Mouse (Mus musculus): Measurements from ENCODE around the gene Ccdc62. TPM values are rescaled to one million over a fixed set of nuclear protein-coding genes. Genes with fewer than 3 reads are reported as not detected.

Gene Ccdc62
- total RNA-seq, 1 experiment from 2014 or later = 4.9 TPM

- DNase-seq = peak; percentile 72
Observed at GRCm38 (mm10) chr5:124004356-124005150, 74.1 kb downstream of the Ccdc62 start.

- DNase-seq = no peak
Observed at GRCm38 (mm10) chr5:124005151-124005500, 74.6 kb downstream of the Ccdc62 start.

GRCm38 (mm10) chr5:124005591-124005990, 75.1 kb downstream of the Ccdc62 start:
- DNase-seq = no peak

- DNase-seq = no peak
Observed at GRCm38 (mm10) chr5:124006082-124006873, 75.8 kb downstream of the Ccdc62 start.

DNA sequence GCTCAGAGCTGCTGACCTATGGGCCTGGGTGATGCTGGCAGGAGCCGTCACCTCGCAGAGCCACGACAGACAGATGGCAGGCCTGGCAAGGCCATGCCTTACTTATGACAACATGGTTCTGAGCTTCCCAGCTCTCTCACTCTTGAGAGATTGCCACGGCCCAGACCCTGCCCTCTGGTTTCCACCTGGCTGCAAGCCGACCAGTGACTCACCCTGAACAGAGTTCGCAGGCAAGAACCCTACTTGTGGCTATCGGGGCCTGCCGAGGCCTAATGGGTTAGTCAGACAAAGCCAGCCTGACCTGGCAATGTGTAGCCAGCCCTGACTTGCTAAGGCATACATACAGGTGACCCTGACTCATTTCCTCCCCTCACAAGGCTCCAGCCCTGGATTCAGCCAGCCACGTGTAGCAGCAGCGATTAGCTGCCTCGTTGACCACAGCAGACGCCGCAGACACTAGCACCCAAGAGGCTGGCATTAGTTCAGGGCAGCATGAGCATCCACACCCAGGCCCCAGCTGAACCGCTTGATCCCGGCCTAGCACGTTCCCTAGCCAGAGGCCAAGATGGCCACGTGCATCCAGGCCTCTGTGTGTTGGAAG, 76.5 kb downstream of the Ccdc62 start:
- peak; percentile 95 for DNase-seq

GRCm38 (mm10) chr5:124010077-124010476, 79.6 kb downstream of the Ccdc62 start:
- no peak for DNase-seq

GRCm38 (mm10) chr5:124010910-124011655, 80.6 kb downstream of the Ccdc62 start:
- DNase-seq = peak; percentile 76

- no peak for DNase-seq
Observed at GRCm38 (mm10) chr5:124011927-124012326, 81.4 kb downstream of the Ccdc62 start.

DNA sequence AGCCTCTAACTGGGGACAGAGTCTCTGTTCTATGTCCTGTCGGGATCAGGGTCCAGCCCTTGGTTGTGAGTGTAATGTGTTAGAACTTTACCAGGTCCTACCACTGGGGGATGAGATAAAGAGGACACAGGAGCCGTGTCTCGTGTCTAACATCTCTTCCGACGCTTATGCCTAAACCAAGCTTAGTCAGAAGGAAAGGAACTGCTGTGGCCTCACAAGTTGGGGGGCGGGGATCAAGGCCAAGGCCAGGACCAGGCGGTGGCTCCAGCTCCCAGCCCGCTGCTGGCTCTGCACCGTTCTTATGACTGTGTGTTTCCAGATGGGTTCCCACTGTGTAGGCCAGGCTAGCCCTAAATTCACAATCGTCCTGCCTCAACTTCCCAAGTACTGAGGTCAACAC, 82.4 kb downstream of the Ccdc62 start:
- DNase-seq = peak; percentile 79

DNA sequence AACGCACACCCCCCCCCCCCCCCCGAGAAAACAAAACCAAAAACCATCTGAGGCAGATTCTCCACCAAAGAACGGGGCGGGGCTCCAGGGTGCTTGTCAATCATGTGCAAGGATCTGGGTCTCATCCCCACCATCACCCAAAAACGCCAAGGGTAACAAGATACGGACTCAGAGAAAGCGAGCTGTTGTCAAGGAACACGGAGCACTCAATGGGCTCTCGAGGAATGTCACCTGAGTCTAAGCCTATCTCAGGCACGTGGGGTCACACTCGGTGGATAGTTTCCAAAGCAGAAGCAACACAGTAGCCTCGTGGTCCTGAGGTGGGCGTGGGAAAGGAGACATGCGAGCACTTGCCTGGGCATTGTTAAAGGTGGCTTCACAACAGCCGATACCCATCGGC, 83.3 kb downstream of the Ccdc62 start:
- DNase-seq = no peak

- no peak for DNase-seq
Observed at GRCm38 (mm10) chr5:124014180-124014579, 83.7 kb downstream of the Ccdc62 start.

- DNase-seq = no peak
Observed at GRCm38 (mm10) chr5:124014791-124015251, 84.3 kb downstream of the Ccdc62 start.

- no peak for DNase-seq
Observed at GRCm38 (mm10) chr5:124015727-124016126, 85.2 kb downstream of the Ccdc62 start.

GRCm38 (mm10) chr5:124016291-124016821, 85.9 kb downstream of the Ccdc62 start:
- no peak for DNase-seq

- no peak for DNase-seq
Observed at GRCm38 (mm10) chr5:124017941-124018340, 87.5 kb downstream of the Ccdc62 start.

DNA sequence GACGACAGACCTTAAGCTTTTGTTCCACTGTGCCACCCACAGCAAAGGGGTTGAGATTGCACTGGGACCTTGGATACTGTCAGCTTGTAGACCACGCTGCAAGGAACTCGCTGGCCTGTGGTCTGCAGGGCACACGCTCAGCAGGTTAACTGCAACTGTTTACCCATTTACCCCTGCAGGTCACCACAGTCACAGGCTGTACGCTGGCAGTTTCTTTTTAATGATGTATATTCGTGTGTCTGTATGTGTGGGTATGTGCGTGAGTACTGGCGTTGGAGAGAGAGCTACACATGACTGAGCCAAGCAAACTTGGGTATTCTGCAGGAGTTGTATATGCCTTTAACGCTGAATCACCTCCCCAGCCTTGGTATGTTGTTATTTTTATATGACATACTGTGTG, 88.2 kb downstream of the Ccdc62 start:
- DNase-seq = no peak

Small RNA genes lying within 50 kb of the gene (microRNA-seq; reads per million reads assigned to microRNA genes)
- gene Mir7032 = 0 reads per million in 2 experiments

Other genes with a start within 250 kb of the Ccdc62 start
- 87.4 and 103 TPM in 2 replicates for gene Clip1, start 246.1 kb upstream of the Ccdc62 start, total RNA-seq (2021)
- 52.9 and 57.5 TPM in 2 replicates for gene Zcchc8, start 209.6 kb upstream of the Ccdc62 start, total RNA-seq (2021)
- 96.8 and 108 TPM in 2 replicates for gene Rsrc2, start 181.3 kb upstream of the Ccdc62 start, total RNA-seq (2021)
- gene Kntc1, start 181.0 kb upstream of the Ccdc62 start, total RNA-seq (2021) = 7.1 and 7.2 TPM in 2 replicates
- 0.48 and 1.4 TPM in 2 replicates for gene Hcar2, start 65.2 kb upstream of the Ccdc62 start, total RNA-seq (2021)
- 3.7 and 5.3 TPM in 2 replicates for gene Hcar1, start 50.7 kb upstream of the Ccdc62 start, total RNA-seq (2021)
- gene Denr, start 23.5 kb upstream of the Ccdc62 start, total RNA-seq (2021) = 65.3 and 87.6 TPM in 2 replicates
- gene Gm43518, start 3.3 kb upstream of the Ccdc62 start, total RNA-seq (2021) = 1.9 TPM in 1 of 2 replicates, not detected in the other
- gene Hip1r, start 42.9 kb downstream of the Ccdc62 start, total RNA-seq (2021) = 17.9 and 18.3 TPM in 2 replicates
- gene Vps37b, start 101.6 kb downstream of the Ccdc62 start, total RNA-seq (2021) = 75.2 and 101 TPM in 2 replicates
- 10.8 and 11.8 TPM in 2 replicates for gene Abcb9, start 165.1 kb downstream of the Ccdc62 start, total RNA-seq (2021)
- 44.7 and 55.0 TPM in 2 replicates for gene Ogfod2, start 181.6 kb downstream of the Ccdc62 start, total RNA-seq (2021)
- 56.9 and 86.5 TPM in 2 replicates for gene Arl6ip4, start 185.4 kb downstream of the Ccdc62 start, total RNA-seq (2021)

All from adrenal gland, postnatal 25 days (tissue).